Mouse (Mus musculus): Measurements from ENCODE around the gene Phactr4. TPM values are rescaled to one million over a fixed set of nuclear protein-coding genes. Genes with fewer than 3 reads are reported as not detected.

Phactr4 gene
- total and polyA plus RNA-seq, 2 experiments from 2014 or later: 4.8 TPM

DNA sequence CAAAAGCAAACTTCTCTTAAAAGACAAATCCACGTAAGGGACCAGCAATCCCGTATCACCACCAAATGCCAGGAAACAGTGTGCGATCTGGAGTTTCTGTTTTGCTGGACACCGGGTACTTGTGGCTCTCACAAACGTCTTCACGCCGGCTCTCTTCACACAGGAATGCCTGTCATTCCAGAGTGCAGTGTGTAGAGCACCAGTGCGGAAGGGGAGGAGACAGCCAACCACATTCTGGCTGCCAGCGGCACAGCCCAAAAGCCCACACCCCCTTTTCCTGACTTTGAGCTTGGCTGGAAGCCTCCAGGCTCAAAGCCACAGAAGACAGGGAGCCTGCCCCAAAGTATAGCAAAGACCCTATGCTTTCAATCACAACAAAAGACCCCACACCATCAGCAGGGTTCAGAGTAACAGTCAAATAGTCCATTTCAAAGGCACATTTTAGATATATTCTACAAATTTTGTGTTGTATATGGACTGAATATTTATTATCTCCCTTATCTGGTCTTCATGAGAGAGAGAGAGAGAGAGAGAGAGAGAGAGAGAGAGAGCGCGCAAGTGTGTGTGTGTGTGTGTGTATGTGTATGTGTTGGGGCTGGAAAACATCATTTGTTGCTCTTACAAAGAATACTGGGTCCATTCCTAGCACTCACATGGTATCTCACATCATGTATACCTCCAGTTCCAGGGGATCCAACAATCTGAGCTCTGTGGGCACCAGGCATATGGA is 24.1 kb downstream of the Phactr4 start:
- DNase-seq (ENCODE audit: low spot score) (peak; percentile 63), ATAC-seq (ENCODE audit: low FRiP score) (no peak)
- Histone ChIP-seq H3K9me3 (ENCODE audit: low read length) (no peaks in the 10 kb centered on the region), H3K27ac (ENCODE audit: low read depth, low read length) (no peak overlapping the region), H3K9ac (replicated peaks; ENCODE audit: low read length, poor library complexity, severe bottlenecking) (peak overlapping the region; percentile 19; the same call in 1 of the 2 replicates), H3K36me3 (ENCODE audit: insufficient read depth, low read length) (no peaks in the 10 kb centered on the region), H3K27me3 (ENCODE audit: insufficient read depth, low read length) (no peaks in the 10 kb centered on the region), H3K4me3 (ENCODE audit: low read depth, low read length) (peak overlapping the region; percentile 10; the same call in 1 of the 2 replicates), H3K4me2 (ENCODE audit: low read depth, low read length, poor library complexity, severe bottlenecking) (peak overlapping the region; percentile 37), H3K4me1 (ENCODE audit: insufficient read depth, low read length) (no peaks in the 10 kb centered on the region)
- TF ChIP-seq CTCF (IDR thresholded peaks at IDR 0.05): no peak
- 30% methylated on average over 11 of the region's 11 CpGs for WGBS

DNA sequence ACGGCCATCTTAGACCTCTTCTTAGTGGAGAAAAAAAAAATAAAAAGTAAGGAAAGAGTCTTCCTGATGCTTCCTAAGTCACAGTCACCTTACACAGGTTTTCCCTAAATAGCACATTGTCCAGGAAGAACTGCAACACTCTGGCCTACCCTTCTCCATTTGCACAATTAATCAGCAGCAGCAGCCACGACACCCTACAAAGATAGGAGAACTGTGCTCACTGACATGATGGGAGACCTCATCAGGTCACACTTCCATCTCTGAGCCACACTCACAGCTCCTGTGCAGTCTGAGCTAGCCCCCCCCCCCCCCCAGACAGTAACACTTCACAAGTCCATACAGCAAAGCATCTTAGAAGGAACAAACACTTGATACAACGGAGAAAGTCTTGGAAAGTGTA is 25.2 kb downstream of the Phactr4 start:
- 93% methylated on average over 3 of the region's 3 CpGs for WGBS
- Histone ChIP-seq H3K27me3 (ENCODE audit: insufficient read depth, low read length) (no peaks in the 10 kb centered on the region), H3K4me3 (ENCODE audit: low read depth, low read length) (no peak overlapping the region), H3K9me3 (ENCODE audit: low read length) (no peaks in the 10 kb centered on the region), H3K4me2 (ENCODE audit: low read depth, low read length, poor library complexity, severe bottlenecking) (no peak overlapping the region), H3K27ac (ENCODE audit: low read depth, low read length) (no peak overlapping the region), H3K9ac (replicated peaks; ENCODE audit: low read length, poor library complexity, severe bottlenecking) (no peak overlapping the region), H3K36me3 (ENCODE audit: insufficient read depth, low read length) (no peaks in the 10 kb centered on the region), H3K4me1 (ENCODE audit: insufficient read depth, low read length) (no peaks in the 10 kb centered on the region)
- no peak for TF ChIP-seq CTCF (IDR thresholded peaks at IDR 0.05)
- no peak for ATAC-seq (ENCODE audit: low FRiP score)
- DNase-seq (ENCODE audit: low spot score): no peak

DNA sequence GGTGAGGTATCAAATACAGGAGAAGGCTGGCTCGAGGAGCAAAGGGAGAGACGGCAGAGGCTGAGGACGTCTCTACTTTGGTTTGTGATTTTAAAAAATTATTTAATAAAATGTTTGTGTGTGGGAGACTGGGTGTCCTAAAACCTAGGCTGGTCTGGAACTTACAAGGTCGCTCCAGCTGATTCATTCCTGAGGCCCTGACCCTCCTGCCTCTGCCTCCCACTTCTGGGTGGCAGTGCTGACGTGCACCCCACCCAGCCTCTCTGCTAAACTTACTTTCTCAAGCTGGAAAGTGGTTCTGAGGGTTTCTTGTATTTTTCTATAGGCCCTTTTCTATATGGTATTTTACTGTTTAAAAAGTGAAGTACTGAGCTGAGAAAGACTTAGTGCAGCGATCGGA is 26.0 kb downstream of the Phactr4 start:
- Histone ChIP-seq H3K27ac (ENCODE audit: low read depth, low read length) (no peak overlapping the region), H3K4me2 (ENCODE audit: low read depth, low read length, poor library complexity, severe bottlenecking) (no peak overlapping the region), H3K9me3 (ENCODE audit: low read length) (no peaks in the 10 kb centered on the region), H3K27me3 (ENCODE audit: insufficient read depth, low read length) (no peaks in the 10 kb centered on the region), H3K4me3 (ENCODE audit: low read depth, low read length) (no peak overlapping the region), H3K36me3 (ENCODE audit: insufficient read depth, low read length) (no peaks in the 10 kb centered on the region), H3K4me1 (ENCODE audit: insufficient read depth, low read length) (no peaks in the 10 kb centered on the region), H3K9ac (replicated peaks; ENCODE audit: low read length, poor library complexity, severe bottlenecking) (no peak overlapping the region)
- DNase-seq (ENCODE audit: low spot score) (no peak), ATAC-seq (ENCODE audit: low FRiP score) (no peak)
- no peak for TF ChIP-seq CTCF (IDR thresholded peaks at IDR 0.05)
- 96% methylated on average over 7 of the region's 7 CpGs for WGBS

DNA sequence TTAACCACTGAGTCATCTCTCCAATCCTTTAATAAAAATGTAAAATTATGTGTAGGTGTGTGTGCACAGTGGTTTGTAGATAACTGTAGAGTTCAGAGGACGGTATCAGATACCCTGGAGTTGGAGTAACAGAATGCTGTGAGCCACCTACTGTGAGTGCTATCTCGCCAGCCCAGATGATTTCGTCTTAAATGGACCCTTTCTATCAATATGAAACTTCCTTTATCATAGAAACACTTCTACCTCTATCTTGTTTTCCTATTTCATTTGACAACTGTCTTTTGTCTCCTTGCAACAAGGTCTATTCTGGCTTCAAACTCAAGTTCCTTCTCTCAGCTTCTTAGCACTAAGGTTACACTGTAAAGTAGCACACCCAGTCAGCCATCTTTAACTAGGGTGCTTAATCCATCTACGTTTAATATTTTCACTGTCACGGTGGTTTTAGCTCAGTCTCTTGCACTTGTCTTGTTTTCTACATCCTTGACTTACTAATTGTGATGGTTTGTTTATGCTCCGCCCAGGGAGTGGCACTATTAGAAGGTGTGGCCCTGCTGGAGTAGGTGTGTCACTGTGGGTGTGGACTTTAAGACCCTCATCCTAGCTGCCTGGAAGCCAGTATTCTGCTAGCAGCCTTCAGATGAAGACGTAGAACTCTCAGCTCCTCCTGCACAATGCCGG is 31.1 kb downstream of the Phactr4 start:
- Histone ChIP-seq H3K4me1 (ENCODE audit: insufficient read depth, low read length) (no peaks in the 10 kb centered on the region), H3K4me2 (ENCODE audit: low read depth, low read length, poor library complexity, severe bottlenecking) (no peak overlapping the region), H3K36me3 (ENCODE audit: insufficient read depth, low read length) (no peaks in the 10 kb centered on the region), H3K4me3 (ENCODE audit: low read depth, low read length) (no peak overlapping the region), H3K9ac (replicated peaks; ENCODE audit: low read length, poor library complexity, severe bottlenecking) (no peak overlapping the region), H3K27me3 (ENCODE audit: insufficient read depth, low read length) (no peaks in the 10 kb centered on the region), H3K9me3 (ENCODE audit: low read length) (no peaks in the 10 kb centered on the region), H3K27ac (ENCODE audit: low read depth, low read length) (no peak overlapping the region)
- WGBS: 93% methylated on average over 8 of the region's 8 CpGs
- ATAC-seq (ENCODE audit: low FRiP score): no peak
- DNase-seq (ENCODE audit: low spot score): no peak
- TF ChIP-seq CTCF (IDR thresholded peaks at IDR 0.05): no peak

DNA sequence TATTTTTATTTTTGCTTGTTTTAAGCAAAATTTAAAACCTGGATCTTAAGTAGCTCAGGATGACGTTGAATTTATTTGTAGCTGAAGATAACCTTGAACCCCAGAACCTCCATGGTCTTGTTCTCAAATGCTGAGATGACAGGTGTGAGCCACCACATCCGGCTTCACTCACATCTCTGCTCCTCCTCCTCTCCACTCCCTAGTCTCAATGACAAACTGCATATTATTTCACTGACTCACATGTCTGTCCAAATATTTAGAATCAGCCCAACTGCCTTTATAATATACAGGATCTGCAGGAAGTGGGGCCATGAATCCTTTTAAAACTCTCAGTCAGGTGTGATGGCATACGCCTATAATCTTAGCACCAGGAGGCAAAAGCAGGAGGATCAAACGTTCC is 33.0 kb downstream of the Phactr4 start:
- H3K9me3 ChIP-seq (ENCODE audit: low read length): no peaks in the 10 kb centered on the region
- ATAC-seq (ENCODE audit: low FRiP score) (no peak), DNase-seq (ENCODE audit: low spot score) (no peak)
- no peak overlapping the region for H3K4me2 ChIP-seq (ENCODE audit: low read depth, low read length, poor library complexity, severe bottlenecking)
- no peaks in the 10 kb centered on the region for H3K4me1 ChIP-seq (ENCODE audit: insufficient read depth, low read length)
- TF ChIP-seq CTCF (IDR thresholded peaks at IDR 0.05): no peak
- no peak overlapping the region for H3K27ac ChIP-seq (ENCODE audit: low read depth, low read length)
- 87% methylated on average over 4 of the region's 4 CpGs for WGBS
- no peaks in the 10 kb centered on the region for H3K27me3 ChIP-seq (ENCODE audit: insufficient read depth, low read length)
- H3K36me3 ChIP-seq (ENCODE audit: insufficient read depth, low read length): no peaks in the 10 kb centered on the region
- no peak overlapping the region for H3K4me3 ChIP-seq (ENCODE audit: low read depth, low read length)
- H3K9ac ChIP-seq (replicated peaks; ENCODE audit: low read length, poor library complexity, severe bottlenecking): no peak overlapping the region

DNA sequence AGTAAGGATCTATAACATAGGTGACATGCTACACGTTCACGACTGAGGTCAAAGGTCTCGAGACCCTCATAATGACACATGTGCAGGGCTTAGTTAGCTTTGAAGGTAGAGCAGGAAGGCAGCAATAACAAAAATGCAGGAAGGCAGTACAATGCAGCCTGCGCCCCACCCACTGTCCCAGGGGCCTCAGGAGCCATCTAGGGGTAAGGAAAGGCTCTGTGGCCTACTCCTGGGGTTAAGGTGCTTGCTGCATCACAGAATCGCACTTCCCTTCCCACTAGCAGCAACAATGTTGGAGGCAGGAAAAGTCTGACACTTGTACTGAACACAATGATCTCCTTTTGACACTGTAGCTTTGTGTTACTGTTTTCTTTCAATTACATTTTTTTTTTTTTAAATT is 34.7 kb downstream of the Phactr4 start:
- Histone ChIP-seq H3K36me3 (ENCODE audit: insufficient read depth, low read length) (no peaks in the 10 kb centered on the region), H3K27me3 (ENCODE audit: insufficient read depth, low read length) (no peaks in the 10 kb centered on the region), H3K9ac (replicated peaks; ENCODE audit: low read length, poor library complexity, severe bottlenecking) (no peak overlapping the region), H3K4me1 (ENCODE audit: insufficient read depth, low read length) (no peaks in the 10 kb centered on the region), H3K9me3 (ENCODE audit: low read length) (no peaks in the 10 kb centered on the region), H3K4me3 (ENCODE audit: low read depth, low read length) (no peak overlapping the region), H3K27ac (ENCODE audit: low read depth, low read length) (no peak overlapping the region), H3K4me2 (ENCODE audit: low read depth, low read length, poor library complexity, severe bottlenecking) (no peak overlapping the region)
- DNase-seq (ENCODE audit: low spot score) (no peak), ATAC-seq (ENCODE audit: low FRiP score) (no peak)
- 87% methylated on average over 5 of the region's 5 CpGs for WGBS
- TF ChIP-seq CTCF (IDR thresholded peaks at IDR 0.05): no peak
